Mouse (Mus musculus): ENCODE measurements around the gene A630001G21Rik.

The A630001G21Rik gene

DNA sequence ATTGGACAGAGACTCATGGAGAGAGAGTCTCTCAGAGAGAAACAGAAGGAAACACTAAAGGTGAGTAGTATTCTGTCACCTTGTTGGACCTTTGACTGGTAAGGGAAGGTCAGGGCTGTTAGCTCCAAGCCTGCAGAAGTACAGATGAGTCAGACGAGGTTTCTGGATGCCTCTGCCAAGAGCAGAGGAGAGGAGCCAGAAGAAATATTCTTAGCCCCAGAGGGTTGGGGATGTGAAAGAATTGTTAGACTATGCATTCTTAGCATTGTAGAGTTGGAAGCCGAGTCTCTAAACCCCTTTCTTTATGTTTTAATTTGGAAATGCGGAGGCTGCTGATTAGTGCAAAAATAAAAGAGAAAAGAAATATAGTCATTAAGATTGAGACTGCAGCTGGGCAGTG, 6.5 kb downstream of the A630001G21Rik start:
- no peak for DNase-seq (ENCODE audit: low spot score in 2 of 2)

DNA sequence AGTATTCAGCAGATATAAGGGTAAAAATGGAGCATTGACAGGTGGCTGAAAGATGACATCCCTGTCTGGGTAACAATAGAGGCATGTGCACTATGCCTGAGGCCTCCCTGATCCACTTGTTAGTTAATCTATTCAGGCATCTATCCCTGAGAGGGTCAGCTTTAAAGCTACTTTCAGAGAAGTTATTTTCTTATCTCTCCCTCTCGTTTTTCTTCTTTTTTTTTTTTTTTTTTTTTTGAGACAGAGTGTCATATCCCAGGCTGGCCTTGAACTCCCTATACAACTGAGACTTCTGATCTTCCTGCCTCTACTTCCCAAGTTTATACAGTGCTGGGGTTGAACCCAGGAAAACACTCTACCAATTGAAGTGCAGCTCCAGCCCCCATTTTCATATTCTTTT, 10.7 kb downstream of the A630001G21Rik start:
- no peak for DNase-seq (ENCODE audit: low spot score in 2 of 2)

DNA sequence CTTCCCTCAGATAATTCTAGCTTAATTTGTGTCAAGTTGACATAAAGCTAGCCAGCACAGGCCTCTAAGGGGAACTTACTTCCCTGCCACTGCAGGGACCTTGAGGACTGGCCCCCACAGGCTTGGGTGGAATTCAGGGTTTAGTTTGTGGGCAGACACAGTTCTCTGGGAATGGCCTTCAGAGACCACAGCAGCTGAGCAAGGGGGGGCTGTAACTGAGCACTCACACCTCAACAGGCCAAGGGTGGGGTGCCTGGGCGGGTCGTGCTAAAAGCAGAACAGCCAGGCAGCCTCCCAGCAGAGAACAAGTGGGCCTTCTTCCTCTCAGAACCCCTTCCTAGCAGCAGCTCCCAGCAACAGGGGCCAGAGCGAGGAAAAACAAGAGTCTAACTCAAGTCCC, 12.3 kb downstream of the A630001G21Rik start:
- no peak for DNase-seq (ENCODE audit: low spot score in 2 of 2)

DNA sequence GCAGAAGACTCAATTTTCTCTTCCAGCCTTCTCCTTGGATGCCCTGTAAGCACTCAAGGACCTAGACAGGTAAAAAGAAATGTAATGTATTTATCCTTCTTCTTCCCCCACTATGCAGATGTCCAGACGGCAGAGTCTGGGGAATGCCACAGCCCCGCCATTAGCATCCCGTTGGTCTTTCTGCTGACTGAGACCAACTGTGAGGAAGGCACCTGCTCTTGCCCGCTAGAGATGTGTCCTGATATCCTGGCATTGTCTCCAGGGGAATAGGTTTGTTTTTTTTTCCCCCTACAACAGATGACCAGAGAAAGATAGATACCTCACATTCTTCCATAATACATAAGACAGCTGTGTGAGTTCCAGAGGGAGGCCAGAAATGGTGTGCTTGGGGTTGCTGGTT, 14.2 kb downstream of the A630001G21Rik start:
- DNase-seq (ENCODE audit: low spot score in 2 of 2) = no peak

DNA sequence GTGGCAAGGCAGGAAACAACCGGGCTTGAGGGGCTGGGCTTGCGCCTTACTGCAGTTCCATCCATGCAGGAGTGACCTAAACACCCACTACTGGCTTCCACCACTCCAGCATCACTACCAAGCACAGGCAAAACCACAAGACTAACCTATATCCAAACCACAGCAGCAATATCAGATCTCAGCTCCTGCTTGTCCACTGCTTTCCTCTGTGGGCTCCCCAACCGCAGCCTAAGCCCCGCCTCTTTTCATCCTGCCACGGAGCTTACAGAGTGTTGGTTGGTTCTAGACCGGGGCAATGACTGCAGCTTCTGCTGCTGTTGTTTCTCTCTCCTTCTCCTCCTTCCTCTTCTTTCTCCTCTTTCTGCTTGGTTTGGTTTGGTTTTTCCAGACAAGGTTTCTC, 15.1 kb downstream of the A630001G21Rik start:
- DNase-seq (ENCODE audit: low spot score in 2 of 2) = no peak

DNA sequence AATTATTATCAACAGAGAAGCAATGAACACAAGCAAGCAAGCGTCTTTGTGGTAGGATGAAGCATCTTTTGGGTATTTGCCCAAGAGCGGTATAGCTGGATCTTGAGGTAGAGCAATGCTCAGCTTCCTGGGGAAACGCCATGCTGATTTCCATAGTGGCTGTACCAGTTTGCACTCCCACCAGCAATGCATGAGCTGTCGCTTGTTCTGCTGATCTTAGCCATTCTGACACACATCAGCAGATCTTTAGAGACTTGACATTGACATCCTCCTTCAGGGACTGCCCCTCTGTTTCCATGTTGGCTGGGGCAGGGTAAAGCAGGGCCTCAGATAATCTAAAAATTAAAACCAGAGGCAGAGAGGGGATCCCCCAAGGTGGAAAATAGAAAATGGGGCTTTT, 16.8 kb downstream of the A630001G21Rik start:
- no peak for DNase-seq (ENCODE audit: low spot score in 2 of 2)

DNA sequence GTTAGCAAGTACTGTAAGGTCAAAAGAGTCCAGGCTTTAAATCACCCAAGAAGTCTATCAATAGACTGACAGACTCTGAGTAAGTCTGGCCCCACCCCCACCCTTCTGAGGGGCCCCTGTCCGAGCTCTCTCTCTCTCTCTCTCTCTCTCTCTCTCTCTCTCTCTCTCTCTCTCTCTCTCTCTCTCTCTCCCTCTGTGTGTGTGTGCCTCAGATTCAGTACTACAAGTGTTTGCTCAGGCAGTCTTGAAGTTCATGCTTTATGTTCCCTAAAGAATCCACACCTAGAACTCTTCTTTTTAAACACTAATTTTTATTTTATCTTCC, 19.5 kb downstream of the A630001G21Rik start:
- no peak for DNase-seq (ENCODE audit: low spot score in 2 of 2)

DNA sequence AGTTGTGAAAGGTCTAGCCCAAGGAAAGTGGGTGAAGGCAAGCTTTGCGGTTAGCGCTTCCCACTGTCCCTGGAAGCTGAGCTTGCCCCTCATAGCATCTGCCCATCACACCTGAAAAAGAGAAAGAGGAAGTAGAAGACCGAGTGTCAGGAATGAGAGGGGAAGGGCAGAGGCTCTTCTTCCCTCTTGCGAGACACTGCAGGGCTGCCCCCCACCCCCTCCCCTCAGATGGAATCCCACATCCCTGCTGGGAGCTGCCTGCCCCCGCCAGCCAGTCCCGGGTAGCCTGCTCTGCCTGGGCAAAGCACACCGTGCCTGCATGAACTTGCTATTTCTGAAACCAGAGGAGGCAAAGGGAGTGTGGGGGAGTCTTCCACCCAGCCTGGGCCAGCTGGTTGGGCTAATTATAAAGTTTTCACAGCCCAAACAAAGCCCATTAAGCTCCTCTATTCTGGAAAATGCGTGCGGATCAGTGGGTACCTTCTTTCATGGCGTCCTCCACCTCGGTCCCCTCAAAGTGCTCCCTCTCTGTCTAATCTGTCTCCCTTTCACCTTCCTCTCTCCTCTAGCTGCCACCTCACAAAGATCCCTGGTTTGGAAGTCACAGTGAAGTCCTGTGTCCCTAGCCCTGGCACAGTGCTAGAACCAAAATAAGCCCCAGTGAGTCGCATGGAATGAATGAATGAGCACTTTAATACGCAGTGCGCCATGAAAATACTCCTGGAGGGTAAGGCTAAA, 20.0 kb downstream of the A630001G21Rik start:
- DNase-seq (ENCODE audit: low spot score in 2 of 2) = peak; percentile 27 to 48

DNA sequence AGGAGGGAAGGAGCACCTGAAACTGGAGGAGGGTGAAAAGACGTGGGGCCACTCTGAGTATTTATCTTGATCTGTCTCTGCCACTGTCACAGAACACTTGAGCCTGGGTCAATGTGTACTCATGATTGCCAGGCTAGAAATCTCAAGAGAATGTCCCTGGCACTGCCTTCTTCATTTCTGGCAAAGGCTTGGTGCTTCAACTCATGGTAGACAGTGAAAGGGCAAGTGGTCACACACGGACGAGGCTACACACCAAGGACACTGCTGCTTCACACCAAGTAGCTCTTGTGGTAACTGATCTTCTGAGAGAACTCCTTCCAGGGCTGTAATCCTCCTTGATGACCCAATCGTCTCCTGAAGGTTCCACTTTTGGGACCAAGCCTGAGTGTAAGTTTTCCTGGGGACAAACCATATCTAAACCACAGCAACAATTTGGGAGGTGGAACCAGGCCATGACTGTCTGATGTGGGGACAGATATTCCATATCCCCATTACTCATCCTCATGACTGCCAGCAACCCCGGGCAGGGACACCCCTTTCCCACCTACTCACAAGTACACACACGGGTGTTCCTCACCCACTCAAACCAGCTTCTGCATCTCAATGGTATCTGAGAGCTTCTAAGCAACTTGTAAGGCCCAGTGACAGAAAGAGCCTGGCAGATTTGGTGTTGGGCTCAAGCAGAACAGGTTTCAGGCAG, 20.8 kb downstream of the A630001G21Rik start:
- DNase-seq (ENCODE audit: low spot score in 2 of 2) = peak; percentile 8 to 20

DNA sequence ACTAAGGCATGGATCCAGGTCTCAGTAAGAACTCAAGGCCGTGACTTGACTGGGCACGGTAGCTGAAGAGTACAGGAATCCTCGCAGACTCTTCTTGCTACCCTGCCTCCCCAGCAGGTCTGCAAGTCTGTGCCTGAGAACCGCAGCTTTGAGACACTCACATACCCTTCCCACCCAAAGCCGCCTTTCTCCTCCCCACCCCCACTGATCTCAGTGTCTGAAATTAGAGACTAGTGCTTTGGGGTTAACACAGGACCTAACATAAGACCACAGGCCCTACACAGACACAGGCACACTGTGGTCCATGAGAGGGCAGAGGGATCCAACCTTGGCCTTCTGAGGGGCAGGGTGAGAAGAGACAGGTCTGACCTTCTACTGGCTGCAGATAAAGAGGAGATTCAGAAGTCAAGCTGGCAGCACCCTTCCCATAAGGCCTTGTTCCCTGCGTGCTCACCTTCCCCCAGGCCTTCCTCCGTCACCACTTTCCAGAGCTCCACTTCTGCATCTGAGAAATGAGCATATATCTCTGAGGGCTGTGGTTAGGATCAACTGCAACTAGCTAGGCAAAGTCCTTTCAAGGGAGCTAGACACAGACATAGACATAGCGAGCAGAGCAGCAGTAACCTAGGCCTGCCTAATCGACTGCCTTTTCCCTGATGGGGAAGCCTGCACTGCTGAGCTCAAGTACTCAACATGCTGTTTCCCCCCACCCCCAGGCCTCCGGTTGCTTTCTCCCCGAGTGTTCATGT, 26.3 kb downstream of the A630001G21Rik start:
- DNase-seq (ENCODE audit: low spot score in 2 of 2) = no peak

DNA sequence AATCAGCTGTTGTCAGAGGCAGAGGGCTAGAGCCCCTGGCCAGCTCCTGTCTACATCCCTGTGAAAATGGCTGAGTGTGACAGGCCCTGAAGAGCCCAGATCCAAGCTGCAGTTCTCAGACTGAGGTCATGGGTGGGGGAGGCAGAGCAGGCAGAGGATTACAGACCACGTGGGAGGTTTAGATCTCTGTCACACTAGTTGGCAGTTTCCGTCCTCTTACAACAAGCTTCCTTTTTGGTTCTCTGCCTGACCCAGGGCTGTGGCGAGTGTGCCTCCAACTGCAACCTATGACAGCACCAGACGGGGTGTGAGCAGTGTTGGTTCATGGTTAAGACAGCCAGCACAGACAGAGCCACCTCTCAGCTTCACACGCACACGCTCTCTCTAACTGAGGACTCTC, 26.9 kb downstream of the A630001G21Rik start:
- peak in 1 of 2 experiments; percentile 5 for DNase-seq (ENCODE audit: low spot score in 2 of 2)

DNA sequence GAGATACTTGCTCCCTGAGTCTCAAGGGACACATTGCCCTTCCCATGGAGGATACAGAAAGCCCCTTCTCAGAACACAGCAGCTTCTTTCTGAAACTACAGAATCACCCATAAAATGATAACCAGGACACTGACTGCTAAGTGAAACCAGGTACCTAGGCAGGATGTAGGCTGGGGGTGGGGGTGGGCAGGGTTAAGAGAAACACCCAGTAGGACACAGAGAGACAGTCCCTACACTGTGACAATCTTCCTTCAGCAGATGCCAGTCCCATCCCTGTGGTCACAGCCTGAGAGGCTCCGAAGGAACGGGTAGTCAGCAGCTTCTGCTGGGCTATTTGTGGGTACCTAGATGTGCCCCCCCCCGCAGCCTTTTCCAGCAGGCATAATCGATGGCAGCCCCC, 27.8 kb downstream of the A630001G21Rik start:
- DNase-seq (ENCODE audit: low spot score in 2 of 2) = no peak

DNA sequence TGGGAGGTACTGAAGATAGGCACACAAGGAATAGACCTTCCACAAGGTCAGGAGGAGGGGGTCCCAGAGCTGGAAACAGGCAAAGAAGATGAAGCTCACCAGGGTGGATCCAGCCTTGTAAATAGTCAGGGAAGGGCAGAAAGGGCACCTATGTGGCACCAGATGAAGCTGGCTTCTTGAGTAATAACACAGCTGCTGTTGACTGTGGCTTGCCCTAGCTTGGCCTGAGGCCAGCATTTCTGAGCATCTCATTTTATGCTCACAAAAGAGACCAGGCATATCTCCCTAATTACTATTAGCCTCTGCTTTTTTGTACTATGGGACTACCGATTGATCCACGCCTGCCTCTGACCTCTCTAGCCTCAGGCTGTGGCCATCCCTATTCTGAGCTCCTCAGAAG, 28.6 kb downstream of the A630001G21Rik start:
- DNase-seq (ENCODE audit: low spot score in 2 of 2) = no peak

DNA sequence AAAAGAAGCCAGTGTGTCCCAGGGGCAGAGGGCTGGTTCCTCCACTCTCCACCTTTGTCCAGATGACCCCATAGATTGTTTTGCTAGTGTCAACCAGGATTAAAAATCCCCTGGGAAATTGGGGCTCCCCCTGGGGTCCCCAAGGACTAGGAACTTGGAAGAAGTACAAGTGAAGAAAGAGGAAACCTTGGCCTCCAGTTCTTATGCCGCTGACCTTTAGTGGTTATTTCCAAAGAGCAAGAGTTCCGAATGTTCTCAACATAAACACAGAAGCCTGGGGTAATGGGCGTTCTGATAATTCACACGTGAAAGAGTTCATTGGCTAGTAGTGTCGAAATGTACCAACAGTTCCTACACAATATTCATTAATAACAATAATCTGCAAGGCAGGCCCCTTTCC, 31.9 kb downstream of the A630001G21Rik start:
- no peak for DNase-seq (ENCODE audit: low spot score in 2 of 2)

DNA sequence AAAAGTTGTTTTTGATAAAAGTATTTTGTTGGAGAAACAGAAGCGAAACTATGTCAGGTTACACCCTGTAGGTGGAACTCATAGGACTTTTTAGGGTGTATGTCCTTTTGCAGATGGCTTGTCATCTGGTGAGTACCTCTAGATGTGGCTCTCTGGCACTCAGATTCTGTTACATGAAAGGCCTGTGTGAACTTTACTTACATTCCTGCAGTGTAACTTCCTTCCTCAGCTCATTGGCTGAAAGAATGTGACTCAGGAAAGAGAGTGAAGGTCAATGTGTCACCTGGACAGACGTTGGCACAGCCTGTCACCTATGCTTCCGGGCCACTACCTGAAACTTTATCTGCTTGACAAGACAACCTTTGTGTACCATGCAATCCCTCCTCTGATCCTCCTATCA, 33.9 kb downstream of the A630001G21Rik start:
- no peak for DNase-seq (ENCODE audit: low spot score in 2 of 2)

DNA sequence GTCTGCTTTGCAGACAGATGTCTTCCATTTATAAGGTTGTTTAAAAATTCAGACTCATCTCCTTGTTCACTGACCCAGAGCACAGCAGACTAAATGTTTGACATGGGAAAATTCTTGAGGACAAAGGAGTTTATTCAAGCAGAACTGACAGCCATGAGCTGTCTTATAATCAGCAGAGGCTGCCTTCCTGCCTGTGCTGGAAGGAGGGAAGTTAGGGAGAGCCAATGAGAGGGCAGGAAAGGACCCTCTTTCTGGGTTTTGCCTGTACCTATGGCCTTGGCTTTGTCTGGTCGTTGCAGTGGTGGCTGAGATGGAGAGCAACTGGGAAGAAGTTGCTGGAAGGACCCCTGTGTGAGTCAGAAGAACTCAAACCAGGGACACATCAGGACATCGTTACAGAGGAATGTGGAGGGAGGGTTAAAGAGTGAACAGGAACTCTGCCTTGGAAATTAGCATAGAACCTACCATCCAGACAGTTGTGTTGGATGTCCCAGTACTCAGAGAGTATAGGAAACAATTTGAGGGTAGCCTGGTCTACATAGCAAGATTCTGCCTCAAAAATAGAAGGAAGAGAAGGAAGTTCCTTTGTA, 35.4 kb downstream of the A630001G21Rik start:
- DNase-seq (ENCODE audit: low spot score in 2 of 2) = no peak

DNA sequence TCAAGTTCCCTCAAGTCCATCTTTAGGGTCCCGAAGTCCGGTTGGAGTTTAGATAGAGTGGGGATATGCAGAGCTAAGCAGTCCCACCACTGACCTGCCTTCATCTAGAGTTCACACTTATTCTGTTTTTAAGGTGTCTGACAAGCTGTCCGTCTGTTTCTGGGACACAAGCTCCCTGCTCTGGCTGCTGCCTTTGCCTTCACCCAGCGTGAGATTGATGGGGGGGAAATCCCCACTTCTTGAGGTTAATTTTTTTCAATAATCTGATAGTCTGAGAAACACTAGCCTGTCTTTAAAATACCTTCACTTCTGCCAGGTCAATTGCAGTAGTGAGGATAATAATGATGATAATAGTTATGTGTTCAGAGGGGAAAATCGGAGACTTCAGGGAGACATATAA, 36.1 kb downstream of the A630001G21Rik start:
- DNase-seq (ENCODE audit: low spot score in 2 of 2) = no peak

DNA sequence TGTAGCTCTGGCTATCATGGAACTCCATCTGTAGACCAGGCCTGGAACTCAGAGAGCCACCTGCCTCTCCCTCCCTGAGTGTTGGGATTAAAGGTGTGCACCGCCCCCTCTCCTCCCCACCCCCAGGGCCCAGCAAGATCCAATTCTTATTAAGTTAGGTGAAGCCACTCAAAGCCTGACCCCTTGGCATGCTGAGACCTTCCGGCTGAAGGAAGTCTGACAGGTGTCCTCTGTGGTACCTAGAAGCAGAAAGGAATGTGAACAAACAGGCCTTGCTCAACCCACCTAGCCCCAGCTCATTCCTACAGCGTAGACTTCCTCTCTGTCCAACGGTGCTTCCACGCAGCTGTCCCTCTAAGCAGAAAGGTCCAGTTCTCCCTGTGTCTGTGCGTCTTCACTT, 37.5 kb downstream of the A630001G21Rik start:
- DNase-seq (ENCODE audit: low spot score in 2 of 2) = no peak

DNA sequence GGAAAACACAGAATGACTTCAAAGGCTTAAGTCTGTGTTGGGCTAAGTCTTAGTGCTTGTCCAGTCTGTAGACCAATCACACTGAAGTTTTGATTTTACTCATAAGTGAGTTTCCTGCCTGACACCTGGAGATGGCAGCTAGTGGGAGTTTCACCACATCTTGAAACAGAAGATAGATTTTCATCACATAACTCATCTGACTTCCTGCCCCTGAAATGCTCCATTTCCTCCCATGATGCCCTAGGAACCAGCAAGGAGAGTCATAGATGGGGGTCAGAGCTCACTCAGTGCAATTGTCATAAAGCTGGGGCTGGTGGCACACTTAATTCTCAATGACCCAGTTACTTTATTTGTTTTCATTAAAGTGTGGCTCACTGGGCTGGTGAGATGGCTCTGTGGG, 38.6 kb downstream of the A630001G21Rik start:
- no peak for DNase-seq (ENCODE audit: low spot score in 2 of 2)

DNA sequence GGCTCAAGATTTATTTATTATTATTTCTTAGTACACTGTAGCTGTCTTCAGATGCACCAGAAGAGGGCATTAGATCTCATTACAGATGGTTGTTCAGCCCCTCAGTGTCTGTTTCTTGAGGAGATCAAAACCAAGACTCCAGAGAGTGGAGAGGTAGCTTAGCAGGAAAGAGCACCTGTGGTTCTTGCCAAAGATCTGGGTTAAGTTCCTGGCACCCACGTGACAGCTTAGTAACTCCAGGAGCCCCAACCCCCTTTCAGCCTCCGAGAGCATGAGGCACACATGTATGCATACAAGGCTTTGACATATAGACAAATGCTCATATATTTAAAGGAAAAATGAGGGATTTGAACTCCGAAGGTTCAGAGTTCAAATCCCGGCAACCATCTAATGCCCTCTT, 39.4 kb downstream of the A630001G21Rik start:
- DNase-seq (ENCODE audit: low spot score in 2 of 2) = no peak

DNA sequence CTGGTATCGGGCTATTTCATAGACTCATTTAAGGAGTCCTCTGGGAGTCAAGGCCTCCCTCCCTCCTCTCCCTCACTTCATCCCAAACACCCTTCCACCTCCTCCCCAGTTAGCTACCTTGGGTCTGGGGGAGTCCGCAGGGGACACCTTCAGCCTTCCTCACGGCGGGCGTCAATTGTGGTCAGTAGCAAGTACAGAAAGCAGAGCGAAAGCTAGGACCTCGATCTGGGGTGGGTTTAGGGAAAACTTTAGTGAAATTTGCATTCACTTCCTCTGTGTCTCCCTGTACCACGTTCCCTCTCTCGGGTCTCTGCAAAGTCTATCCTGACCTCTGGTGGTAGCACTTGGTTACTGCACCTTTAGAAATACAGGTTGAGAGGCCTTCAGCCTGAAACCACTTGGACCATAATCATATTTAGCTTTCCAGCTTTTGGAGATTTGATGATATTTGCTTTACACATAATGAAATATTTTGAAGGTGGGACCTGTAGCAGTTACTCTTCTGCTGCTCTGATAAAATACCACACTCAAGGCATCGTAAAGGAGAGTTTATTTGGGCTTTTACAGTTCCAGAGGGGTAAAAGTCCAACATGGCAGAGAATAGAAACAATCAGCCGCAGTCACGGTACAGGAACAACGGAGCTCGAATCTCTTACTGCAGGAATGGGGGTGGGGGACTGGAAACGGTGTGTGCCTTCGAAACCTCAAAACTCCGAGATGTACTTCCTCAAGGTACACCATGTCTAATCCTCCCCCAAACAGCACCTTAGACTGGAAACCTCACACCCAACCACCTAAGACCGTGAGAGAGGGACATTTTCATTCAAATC, 41.9 kb downstream of the A630001G21Rik start:
- DNase-seq (ENCODE audit: low spot score in 2 of 2) = peak; percentile 75 to 86
